Mouse (Mus musculus): ENCODE measurements around the gene Klhl30.

Gene Klhl30

DNA sequence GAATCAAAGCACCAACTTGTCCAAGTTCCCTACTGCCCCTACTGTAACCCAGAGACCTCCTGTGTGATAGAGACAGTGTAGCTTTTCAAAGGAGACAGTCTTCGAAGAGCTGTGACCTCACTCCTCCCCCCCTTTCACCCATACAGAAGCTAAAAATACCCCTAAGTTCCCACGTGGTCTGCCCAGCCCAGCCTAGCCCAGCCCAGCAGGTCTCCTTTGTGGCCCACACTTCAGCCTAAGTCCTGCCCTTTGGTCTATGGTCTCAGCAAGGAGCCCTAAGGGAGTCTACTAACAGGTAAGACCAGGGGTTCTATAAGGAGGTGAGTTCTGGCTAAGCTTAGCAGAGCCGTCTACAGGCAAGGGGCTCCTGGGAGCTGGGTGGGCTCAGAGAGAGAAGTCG, at the start of gene Klhl30:
Klhl30 (plus strand) TSS at position 176 of the 400 bp plus-strand sequence.
- no peak for DNase-seq

DNA sequence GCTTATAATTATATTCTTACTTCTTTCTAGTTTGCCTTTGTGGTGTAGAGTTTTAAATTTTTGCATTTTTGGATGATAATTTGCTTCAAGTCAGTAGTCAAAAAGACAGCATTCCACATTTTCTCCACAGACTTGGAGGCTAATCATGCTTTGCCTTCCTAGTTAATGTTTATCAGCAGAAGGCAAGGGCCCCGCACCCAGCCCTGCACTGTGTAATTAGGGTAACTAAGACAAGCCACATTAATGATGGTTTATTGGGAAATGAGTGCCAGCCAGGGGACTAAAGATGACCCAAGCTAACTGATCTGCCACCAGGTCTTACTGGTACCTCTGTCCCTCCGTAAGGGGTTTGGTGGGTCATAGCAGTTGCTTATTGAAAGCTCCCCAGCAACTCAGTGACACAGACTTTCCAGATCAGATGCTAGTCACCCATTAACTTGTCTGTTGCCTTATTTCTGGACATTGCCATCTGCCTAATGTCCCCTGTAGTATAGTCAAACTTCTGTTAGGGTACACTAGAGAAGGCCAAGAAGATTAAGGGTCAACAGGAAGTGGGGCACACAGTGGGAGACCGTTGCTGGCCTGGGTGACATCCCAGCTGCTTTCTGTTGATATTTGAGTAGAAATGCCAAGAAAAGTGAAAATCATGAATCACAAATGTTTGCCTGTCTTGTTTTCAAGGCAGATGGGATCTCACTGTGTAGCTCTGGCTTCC, 49.5 kb upstream of the Klhl30 start:
- DNase-seq: no peak

DNA sequence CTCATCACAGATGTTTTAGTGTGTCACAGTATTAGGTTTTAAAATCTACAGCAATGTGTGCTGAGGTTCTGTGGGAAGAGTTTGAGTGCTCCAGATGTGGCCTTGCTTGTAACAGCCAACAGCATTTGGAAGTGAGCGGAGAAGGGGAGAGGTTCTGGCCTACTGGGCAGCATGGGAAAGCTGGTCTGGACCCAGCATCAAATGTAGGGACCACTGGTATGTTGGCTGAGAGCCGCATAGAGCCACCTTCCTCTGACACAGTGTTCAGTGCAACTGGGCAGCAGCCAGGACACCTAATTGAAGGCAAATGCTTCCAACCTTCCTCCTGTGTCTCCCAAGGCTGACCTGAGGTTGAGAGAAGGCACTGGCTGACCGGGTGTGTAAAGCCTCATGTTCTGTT, 48.8 kb upstream of the Klhl30 start:
- DNase-seq: no peak

DNA sequence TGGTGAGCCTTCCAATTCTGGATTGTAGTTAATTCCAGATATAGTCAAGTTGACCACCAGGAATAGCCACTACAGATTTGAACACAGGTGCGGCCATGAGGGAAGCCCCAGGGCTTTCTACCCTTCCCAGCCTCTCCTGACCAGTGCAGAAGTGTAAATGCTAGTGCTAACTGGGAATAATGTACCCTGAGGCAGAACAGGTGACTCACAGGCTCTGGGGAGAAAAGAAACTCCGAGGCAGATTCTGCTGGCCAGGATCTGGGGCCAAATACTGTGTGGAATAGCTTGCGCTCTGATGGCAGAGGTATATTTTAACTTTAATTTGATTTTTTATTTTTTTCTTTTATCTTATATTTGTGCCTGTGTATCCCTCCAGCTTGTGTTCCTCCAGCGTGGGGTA, 46.2 kb upstream of the Klhl30 start:
- no peak for DNase-seq

DNA sequence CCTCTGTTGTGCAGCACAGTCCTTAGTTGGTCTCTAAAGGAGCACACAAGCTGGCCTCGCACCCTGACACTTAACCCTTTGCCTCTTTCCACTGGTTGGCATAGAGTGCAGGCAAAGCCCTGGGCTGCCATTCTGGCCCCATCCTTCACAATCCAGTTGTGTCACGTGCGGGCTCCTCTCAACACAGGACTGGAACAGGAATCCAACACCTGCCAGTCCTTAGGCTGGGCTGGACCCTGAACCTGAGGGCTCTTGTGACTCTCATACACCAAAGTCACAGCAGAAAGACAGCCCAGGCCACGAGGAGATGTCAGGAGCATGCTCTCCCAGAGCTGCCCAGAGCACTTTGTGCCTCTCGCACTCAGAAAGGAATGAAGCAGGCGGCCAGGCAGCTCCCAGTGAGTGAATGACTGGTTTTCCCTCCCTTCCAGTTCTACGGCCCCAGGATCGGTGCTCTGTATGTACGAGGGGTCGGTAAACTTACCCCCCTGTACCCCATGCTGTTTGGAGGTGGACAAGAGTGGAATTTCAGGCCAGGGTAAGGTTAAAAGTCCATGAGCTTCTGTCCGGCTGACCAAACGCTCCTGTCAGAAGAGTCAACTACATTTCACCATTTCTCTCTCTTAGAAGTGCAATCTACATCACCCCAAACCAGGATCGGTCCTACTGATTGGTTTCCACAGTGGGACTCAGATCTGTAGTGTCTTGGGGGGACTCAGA, 41.3 kb upstream of the Klhl30 start:
- DNase-seq: no peak

DNA sequence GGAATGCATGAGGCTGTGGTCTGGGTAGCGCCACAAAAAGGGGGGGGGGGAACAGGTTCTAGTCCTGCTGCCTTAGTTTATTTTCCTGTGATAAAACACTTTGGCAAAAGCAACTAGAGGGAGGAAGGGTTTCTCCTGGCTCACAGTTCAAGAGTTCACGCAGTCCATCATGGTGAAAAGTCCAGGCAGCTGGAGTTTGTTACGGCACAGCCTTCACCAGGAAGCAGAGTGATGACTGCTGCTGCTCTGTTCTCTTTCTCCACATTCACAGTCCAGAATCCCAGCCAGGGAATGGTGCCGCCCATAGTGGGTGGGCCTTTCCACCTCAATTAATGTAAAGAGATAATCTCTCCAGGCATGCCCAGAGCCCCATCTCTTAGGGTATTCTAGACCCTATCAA, 38.5 kb upstream of the Klhl30 start:
- DNase-seq: no peak

DNA sequence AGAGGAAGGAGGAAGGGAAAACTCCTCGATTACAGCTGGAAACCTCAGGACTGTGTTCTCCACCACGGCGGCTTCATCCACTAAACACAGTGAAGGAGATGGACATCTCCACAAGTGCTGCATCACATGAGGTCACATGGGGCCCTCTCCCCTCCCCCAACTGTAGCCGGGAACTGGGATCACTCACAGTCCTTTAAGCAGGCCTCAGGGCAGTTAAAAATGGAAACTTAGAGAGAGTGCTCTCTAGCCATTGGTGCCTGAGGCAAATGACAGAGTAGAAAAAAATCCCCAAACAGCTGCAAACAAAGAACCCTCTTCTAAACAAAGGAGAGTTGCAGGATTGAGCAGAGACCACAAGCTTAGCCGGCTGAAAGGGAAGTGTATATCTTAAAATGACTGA, 37.6 kb upstream of the Klhl30 start:
- no peak for DNase-seq

DNA sequence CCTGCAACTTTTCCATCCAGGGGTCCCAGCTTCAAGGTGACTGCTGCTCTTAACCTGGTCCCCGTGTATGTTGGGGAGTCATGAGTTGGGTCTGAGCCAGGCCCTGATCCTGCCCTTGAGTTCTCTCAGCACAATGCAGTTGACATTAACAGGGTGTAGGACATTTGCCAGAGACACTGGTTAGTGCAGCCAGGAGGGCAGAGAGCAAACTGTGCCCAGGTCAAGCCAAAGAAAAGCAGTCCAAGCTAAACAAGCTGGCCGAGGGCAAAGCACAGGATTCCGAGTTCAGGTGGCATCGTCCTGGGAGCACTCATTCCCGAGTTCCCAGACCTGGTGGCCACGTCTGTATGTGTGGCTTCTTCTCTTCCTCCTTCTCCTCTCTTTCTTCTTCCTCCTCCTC, 33.2 kb upstream of the Klhl30 start:
- no peak for DNase-seq

DNA sequence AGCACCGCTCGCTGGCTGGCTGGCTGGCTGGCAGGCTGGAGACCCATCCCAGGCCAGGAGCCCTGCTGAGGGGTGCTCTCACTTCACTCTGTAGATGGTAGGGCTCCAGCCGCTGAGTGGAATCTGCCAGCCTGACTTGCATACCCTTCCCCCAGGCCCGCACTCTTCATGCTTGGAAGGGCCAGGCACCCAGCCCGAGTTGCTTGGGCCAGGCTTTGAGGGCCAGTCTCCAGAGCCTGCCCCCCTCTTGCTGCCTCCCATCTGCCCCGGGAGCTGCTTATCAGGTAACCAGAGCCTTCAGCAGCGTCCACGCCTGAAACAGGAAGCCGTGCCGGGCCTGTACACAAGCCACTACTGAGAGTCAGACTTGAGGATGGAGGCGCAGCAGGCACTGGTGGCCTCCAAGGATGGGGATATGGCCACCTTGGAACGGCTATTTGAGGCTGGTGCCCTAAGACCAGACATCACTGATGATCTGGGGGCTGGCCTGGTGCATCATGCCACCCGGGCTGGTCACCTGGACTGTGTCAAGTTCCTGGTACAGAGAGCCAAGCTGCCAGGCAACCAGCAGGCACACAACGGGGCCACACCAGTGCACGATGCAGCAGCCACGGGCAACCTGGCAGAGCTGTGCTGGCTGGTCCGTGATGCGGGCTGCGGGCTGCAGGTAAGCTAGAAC, 28.9 kb upstream of the Klhl30 start, which contains the start of gene Espnl:
Espnl (plus strand) TSS at position 316 of the 679 bp plus-strand sequence.
- no peak for DNase-seq

DNA sequence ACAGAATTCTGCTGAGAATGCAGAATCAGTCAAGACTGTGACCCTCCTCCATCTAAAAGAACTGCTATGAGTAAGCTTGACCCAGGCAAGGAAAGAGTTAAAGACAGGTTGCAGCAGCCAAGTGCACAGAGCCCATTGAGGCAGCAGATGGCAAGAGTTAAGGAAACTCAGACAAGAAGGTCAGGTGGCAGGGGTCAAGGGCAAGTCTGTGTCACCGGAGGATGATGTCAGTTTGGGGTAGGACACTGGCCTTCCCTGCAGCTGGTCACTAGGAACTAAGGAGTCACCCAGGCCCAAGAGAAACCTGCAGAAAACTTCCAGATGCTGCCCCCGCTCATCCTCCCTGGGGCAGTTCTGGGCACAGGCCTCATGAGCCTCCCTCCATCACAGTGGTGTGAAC, 26.2 kb upstream of the Klhl30 start:
- DNase-seq: no peak

DNA sequence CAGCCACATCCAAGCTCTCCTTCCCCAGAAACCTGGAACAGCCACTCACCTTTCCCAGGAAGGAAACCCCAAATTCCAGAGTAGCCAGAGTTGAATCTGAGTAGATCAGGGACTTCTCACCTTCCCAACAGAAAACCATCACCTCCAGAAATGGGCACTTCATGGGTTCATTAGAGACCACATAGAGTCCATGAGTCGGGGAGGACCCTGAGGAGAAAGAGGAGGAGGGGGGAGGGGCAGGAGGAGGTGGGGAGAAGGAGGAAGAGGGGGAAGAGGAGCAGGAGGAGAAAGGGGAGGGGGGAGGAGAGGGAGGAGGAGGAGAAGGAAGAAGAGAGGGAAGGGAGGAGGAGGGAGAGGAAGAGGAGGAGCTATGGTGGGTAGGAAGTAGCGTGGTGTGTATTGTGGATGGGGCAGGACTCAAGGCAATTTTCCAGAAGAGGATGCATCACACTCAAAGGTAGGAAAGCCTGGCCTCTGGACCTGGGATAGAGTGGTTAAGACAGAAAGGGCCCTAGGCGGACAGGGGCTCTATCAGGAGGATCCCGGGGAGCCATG, 25.3 kb upstream of the Klhl30 start:
- no peak for DNase-seq

DNA sequence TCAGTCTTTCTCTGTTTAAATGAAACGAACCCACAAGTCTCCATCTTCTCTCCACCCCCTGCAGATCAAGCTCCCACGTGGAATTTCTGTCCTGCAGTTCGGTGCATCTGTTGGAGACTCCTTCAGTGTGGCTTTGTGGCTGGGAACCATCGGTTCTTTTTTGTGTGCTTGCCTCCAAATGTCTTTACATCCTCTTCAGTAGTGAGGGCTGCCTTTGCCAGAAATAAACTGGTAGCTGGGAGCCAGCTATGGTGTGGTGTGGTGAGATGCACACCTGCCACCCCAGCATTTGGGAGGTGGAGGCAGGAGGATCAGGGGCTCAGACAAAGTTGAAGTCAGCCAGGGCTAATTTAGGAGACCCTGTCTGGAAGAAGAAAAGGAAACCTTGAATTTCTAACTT, 18.7 kb upstream of the Klhl30 start:
- no peak for DNase-seq

DNA sequence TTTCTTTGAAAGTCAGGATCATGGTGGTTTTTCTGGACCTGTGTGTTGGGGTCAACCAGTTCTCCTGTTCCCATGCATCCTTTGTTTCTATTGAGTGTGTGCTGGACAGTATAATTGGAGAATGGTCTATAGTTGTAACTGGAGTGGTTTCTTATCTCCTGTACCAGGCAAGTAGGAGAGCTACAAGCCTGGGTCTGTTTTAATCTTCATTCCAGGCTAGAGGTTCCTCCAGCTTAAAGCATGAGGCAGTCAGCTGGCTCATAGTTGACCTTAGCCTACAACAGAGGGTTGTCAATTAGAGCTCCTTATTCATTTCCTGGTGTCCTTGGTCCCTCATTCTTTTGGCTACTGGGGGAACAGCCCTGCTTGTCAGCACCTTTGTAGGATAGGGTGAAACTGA, 17.2 kb upstream of the Klhl30 start:
- DNase-seq: no peak

DNA sequence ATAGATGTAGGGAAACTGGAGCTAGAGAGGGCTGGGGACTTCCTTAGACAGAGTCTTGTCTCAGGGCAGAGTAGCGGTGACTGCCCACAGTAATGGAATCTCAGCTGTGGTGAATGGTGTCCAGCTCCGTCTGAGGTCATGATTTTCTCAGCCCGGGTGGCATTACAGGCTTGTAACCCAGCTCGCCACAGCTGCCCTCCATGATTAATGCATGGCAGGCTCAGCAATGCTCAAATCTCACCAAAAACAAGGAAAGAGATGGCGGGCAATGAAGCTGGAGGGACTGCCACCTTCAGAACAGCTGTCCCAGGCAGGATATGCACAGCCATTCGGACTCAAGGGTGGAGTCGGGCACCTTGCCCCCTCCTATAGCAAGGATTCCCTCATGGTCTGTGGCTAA, 13.5 kb upstream of the Klhl30 start:
- DNase-seq: no peak

DNA sequence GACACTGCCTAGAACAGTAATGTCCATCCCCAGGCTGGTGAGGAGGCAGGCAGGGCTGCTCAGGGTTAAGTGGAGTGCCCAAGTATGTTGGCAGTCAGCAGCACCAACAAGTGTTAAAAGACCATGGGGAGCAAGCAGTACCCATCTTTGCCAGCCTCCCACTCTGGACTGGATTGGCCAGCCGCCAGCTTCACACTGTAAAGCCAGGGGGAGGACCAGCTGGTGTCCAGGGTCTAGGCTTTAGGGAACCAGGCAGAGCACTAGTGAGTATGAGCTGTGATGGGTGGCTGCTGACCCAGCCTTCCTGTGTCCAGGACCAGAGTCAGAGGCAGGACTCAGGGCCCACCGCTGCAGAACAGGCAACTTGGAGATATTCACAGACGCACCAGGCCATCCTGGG, 6.8 kb upstream of the Klhl30 start:
- DNase-seq: peak; percentile 55

DNA sequence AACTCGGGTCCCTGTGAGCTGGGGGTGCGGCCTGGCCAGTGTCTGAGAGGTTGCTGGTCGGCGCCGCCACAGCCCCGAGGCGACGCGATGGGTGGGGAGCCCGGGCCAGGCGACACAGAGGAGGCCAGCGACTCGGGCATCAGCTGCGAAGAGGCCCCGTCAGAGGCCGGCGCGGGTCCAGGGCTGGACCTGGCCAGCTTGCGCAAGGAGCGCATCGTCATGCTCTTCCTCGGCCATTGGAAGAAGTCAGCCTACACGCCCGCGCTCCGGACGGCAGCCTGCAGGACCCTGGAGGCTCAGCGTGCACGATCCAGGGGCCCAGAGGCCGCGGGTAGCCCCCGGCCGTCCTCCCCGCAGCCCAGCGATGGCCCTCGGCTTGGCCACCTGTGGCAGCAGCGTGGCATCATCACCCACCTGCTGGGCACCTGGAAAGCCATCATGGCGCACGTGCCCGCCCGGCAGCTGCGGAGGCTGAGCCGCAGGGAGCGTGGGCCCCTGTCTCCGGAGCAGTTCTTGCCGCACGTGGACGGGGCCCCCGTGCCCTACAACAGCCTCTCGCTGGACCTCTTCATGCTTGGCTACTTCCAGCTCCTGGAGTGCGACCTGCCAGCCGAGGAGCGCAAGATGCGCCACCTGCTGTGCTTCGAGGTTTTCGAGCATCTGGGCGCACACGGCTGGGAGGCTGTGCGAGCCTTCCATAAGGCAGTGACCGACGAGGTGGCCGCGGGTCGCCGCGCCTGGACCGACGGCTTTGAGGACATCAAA, 5.7 kb upstream of the Klhl30 start:
- no peak for DNase-seq

DNA sequence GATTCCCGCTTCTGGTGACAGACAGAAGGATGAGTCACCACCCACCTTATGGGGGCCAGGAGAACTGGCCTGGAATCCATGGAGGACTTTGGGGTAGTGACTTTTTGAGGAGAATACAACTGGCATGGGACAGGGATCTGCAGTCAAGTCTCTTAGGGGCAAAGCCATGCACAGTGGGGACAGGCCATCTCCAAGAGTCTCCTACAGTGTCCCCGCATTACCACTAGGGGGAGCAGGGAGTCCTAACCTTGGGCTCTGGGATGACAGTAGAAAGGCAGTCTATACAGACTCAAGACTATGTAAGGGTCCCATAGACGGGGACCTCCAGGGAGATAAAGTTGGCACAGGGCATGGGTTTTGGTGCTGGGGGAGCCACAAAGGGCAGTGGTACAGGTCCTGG, 3.9 kb upstream of the Klhl30 start:
- peak; percentile 42 for DNase-seq

DNA sequence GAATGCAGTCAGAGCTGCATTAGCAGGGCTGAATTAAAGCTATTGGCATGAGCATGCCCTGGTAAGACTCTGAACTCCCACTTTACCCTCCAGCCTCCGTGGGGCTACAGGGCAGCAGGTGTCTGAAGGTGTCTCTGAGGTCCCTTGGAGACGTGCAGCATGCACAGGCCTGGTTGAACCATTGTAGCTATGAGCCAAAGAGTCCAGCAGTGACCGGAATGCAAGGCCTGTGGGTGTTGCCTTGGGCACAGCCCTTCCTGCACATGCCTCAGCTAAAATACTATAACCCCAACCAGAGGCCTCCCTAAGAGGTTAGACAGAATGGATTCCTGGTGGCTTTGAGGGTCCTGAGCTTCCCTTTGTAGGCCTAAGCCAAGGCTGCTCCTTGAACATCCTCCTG, 433 bp downstream of the Klhl30 start:
- no peak for DNase-seq

DNA sequence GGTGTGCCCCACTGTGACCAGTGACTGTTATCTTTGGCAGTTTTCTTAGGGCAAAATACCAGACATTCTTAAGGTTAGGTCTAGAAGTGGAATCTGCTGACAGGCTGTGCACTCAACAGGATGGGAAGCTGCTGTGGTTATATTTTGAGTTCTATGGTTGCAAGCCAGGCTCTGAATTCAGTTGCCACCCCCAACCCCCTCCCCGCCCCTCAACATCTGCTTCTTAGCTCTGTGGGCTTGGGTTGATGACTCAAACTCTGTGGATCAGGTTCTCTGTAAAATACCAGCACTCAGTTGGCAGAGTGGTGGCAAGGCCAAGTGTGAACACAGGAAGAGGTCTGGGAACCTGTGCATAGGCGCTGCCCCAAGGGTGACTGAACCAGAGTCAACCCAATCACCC, 1.5 kb downstream of the Klhl30 start:
- no peak for DNase-seq

DNA sequence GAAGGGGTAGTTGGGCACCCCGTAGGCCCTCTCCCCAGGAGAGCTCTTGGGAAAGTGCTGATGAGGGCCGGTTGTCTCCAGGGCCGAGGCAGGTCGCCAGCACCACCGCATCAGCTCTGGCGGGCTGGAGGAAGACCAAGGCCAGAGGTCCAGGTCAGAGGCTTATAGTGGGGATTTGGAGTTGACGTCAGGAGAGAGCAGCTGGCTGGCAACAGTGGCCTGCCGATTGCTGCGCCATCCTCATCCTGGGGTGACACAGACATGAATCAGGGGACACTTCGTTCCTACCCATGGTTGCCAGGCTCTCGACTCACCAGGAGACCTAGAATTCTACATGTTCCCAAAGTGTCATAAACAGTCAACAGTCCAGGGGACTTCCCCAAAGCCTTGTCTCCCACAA, 5.3 kb downstream of the Klhl30 start:
- DNase-seq: no peak

DNA sequence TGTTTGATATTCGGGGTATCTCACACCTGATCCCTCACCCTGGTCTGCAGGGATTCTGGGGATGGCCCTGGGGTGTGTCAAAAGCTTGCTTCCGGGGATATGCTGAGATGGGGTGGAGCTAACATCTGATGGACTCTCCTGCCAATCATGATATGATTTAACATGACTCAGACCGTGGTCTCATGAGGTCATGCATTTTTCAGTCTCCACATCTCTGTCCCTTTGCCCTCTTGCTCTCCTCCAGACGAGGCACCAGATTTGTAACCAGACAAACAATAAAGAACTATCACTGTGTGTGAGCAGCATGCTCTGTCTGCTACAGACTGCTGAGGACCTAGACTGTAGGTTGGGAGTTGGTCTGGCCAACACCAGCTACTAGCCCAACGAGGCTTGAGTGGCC, 11.3 kb downstream of the Klhl30 start:
- no peak for DNase-seq

DNA sequence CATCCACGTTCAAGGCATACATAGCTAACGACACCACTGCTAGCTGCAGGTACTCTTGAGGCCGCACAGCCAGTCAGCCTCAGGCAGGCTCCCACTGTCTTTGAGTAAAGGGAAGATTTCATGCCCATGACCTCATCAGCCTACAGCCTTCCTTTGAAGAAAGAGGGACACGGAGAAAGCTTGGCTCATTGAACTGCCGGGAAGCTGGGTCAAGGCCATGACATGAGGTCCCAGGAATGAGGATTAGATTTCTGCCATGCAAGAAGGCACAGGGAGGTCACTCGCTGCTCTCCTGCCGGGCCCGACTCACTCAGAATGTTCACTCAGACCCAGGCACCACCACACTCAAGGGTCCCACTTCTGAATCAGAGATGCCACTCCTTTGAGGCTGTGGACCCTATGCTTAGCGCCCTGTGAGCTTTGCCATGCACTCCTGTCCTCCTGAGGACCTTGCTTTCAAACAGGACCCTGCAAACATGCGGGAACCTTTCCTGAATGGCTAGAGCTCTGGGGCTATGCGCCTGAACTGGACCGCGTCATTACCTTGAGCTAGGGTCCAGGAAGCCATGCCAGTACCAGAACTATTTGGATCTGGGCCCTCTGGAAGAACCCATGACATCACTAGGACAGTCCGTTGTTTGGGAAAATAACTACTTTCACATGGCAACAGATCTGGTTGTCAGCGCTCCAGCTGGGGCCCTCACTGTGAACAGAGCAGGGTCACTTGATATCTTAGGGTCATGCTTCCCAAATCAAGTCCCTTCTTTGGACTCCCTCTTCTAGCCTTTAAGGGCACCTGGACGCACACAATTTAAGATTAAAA, 14.2 kb downstream of the Klhl30 start:
- DNase-seq: no peak

Measured in right cerebral cortex, postnatal 14 days (tissue).